8 mouse cellular contexts compared by ENCODE assay signal in genomic region chr4:83323910-83324684, GRCm38 (mm10). TPM values are rescaled to one million over a fixed set of nuclear protein-coding genes. Genes with fewer than 3 reads are reported as not detected.
DNase-seq lines count a peak whose midpoint lies in the region; ATAC-seq and TF ChIP-seq lines count a peak whose summit lies in the region.

Gene Ttc39b (minus strand): TSS chr4:83324255.

- no peaks in the 10 kb centered on the region for H3K36me3 ChIP-seq in hindbrain, embryonic 10.5 days
- H3K36me3 ChIP-seq in lung, postnatal 0 days (ENCODE audit: insufficient read depth, low read length) = no peaks in the 10 kb centered on the region

- under 1% methylated on average over 59 of the region's 59 CpGs for WGBS in hindbrain, embryonic 10.5 days
- WGBS in lung, postnatal 0 days = 1% methylated on average over 51 of the region's 59 CpGs

- H3K4me2 ChIP-seq in lung, postnatal 0 days (replicated peaks; ENCODE audit: low read depth, low read length) = peak within 1 kb of the TSS; percentile 90

- peak; percentile 100 for DNase-seq in Muller cell, postnatal 12 days (ENCODE audit: inconsistent ontology term)
- DNase-seq in cerebellum, adult 9-10 months = peak; percentile 95
- DNase-seq in hindbrain, embryonic 10.5 days (ENCODE audit: low spot score) = peak; percentile 93
- DNase-seq in layer of hippocampus, postnatal 10 days (ENCODE audit: low spot score in 2 of 2) = peak; percentile 97 to 99
- DNase-seq in lung, postnatal 0 days (ENCODE audit: low spot score) = peak; percentile 98
- DNase-seq in ovary, postnatal 10 days (ENCODE audit: low spot score) = peak; percentile 98
- DNase-seq in thymus, postnatal 0 days (ENCODE audit: low spot score) = peak; percentile 81

- peak within 1 kb of the TSS; percentile 70 for H3K9ac ChIP-seq in lung, postnatal 0 days (replicated peaks; ENCODE audit: low read depth)

- no peak for TF ChIP-seq EP300 in lung, postnatal 0 days (IDR thresholded peaks at IDR 0.05)

- TF ChIP-seq CTCF in lung, postnatal 0 days (IDR thresholded peaks at IDR 0.05) = no peak; the same call in 1 of the 2 replicates

- peaks cover 17% of the 10 kb centered on the region for H3K4me1 ChIP-seq in hindbrain, embryonic 10.5 days (replicated peaks)
- peaks cover 6% of the 10 kb centered on the region; the same call in 1 of the 2 replicates for H3K4me1 ChIP-seq in lung, postnatal 0 days (ENCODE audit: insufficient read depth, low read depth, low read length)

- H3K4me3 ChIP-seq in hindbrain, embryonic 10.5 days = peak within 1 kb of the TSS; percentile 81
- H3K4me3 ChIP-seq in lung, postnatal 0 days (ENCODE audit: low read depth, low read length) = peak within 1 kb of the TSS; percentile 82

- H3K27me3 ChIP-seq in hindbrain, embryonic 10.5 days (ENCODE audit: insufficient read depth, poor library complexity, severe bottlenecking) = peaks cover 28% of the 10 kb centered on the region
- H3K27me3 ChIP-seq in lung, postnatal 0 days (replicated peaks; ENCODE audit: insufficient read depth, low read length) = no peaks in the 10 kb centered on the region

- H3K9me3 ChIP-seq in hindbrain, embryonic 10.5 days = no peaks in the 10 kb centered on the region
- no peaks in the 10 kb centered on the region for H3K9me3 ChIP-seq in lung, postnatal 0 days (ENCODE audit: low read length)

- peak within 1 kb of the TSS; percentile 80 for H3K27ac ChIP-seq in hindbrain, embryonic 10.5 days
- H3K27ac ChIP-seq in lung, postnatal 0 days (ENCODE audit: low read length) = peak within 1 kb of the TSS; percentile 93

- ATAC-seq in frontal cortex, adult (ENCODE audit: low TSS enrichment) = peak; percentile 96
- ATAC-seq in lung, postnatal 0 days = peak; percentile 98

RNA-seq across cellular contexts. Expression of gene Ttc39b, which starts in this region (rescaled TPM):
- polyA plus RNA-seq in hindbrain, embryonic 10.5 days (2016; fragmentation: Nextera tagmentation; extraction: Ambion mirVana) = 1.8 and 2.5 TPM in 2 replicates
- total RNA-seq in layer of hippocampus, postnatal 10 days (2021) = 10 to 100 TPM; 26.1 to 28.9 TPM
- 6.7 and 7.5 TPM in 2 replicates for polyA plus RNA-seq in lung, postnatal 0 days (2015; fragmentation: Nextera tagmentation; extraction: Ambion mirVana)
- polyA plus RNA-seq in thymus, postnatal 0 days (2015; fragmentation: Nextera tagmentation; extraction: Ambion mirVana) = 2.4 and 2.6 TPM in 2 replicates

Comparison
In these comparisons a context has a peak if more than half of its experiments do, and no peak if none do; other contexts are left out.
1. Peak in every context shown above with its lines: DNase-seq, ATAC-seq, H3K4me3 ChIP-seq and H3K27ac ChIP-seq.